Mouse (Mus musculus) hindlimb bud, embryonic 11.5 days (tissue): Measurements from ENCODE around the gene Rgs12.

Experiments
- DNase-seq: peaks from one replicate; pipeline ENCODE4 v3.0.0-alpha.2; 2012; ENCODE audit warnings: low read depth, low spot score; ENCODE audit errors: extremely low spot score

Rgs12 gene

DNA sequence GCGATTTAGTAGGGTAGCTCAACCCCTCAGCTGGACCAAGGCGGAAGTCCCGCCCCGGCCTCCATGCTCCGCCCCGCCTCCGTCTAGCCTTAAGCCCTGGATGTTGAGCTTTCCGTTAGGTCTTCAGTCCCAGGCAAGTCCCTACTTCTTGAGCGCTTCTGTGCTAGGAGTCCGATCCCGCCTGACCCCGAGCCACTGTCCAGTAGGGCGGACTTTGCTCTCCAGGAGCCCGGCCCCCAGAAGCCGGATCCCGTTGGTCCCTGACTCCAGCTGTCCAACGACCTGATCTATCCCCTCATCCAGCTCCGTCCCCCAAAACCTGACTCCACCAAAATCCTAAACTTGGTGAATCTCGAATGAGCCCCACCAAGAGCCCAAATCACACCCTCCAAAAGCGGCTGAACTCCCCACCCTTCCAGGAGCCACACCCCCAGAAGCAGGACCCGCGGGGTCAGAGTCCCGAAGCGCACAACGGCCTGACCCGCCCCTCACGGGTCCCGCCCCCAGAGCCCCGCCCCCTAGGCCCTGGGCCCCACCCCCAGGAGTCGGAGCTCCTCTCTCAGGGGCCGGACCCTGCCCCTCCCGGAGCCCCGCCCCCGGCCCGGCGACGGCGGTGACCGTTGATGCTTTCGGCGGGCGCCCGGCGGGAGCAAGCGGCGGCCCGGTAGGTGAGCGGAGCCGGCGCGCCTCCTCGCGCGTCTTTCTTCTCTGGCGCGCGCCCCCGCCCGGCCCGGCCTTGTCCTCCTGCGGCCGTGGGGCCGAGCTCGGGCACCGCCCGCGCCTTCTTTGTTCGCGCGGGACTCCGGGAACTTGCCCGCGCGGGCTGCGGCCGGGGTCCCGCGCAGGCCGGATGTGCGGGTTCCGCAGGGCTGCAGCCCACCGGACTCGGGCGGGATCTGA, at the start of gene Rgs12:
Rgs12 (plus strand) TSS at position 585 of the 900 bp plus-strand sequence.
- DNase-seq: no peak

- no peak for DNase-seq
Observed at GRCm38 (mm10) chr5:34899787-34900469, 49.3 kb upstream of the Rgs12 start.

DNA sequence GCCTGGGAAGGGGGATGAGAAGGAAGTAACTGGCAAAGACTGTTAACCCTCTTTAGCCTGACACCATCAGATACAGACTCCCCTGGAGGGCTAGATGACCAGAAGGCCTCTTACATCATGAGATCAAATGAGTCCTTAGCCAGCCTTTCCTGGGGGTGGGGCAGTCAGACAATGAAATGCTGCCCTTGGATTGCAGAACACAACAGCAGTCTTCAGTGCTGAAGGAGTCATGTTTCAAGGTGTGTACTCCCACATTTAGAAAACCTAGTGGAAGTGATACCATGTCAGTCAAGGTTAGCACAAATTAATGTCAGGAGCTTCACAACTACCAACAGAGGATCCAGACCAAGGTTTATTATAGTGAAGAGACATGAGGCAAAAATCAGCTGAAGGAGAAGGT, 46.9 kb upstream of the Rgs12 start:
- DNase-seq: no peak

GRCm38 (mm10) chr5:34902811-34903385, 46.3 kb upstream of the Rgs12 start:
- no peak for DNase-seq

- DNase-seq: no peak
Observed at GRCm38 (mm10) chr5:34904412-34904811, 44.8 kb upstream of the Rgs12 start.

DNA sequence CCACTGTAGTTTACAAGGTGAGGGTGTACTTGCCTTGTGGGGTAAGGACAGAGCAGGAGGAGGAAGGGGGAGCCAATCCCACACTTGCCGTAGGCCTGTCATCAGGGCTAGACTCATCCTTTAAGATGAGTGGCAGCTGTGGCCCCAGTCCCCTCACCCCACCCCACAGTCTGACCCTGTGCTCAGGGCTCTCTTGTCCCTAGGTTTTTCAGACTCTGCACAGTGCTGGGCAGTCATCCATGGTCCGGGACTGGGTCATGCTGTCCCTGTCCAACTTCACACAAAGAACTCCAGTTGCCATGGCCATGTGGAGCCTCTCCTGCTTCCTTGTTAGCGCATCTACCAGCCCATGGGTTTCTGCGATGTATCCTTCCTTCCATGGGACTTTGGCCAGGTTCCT, 42.0 kb upstream of the Rgs12 start:
- DNase-seq: no peak

DNA sequence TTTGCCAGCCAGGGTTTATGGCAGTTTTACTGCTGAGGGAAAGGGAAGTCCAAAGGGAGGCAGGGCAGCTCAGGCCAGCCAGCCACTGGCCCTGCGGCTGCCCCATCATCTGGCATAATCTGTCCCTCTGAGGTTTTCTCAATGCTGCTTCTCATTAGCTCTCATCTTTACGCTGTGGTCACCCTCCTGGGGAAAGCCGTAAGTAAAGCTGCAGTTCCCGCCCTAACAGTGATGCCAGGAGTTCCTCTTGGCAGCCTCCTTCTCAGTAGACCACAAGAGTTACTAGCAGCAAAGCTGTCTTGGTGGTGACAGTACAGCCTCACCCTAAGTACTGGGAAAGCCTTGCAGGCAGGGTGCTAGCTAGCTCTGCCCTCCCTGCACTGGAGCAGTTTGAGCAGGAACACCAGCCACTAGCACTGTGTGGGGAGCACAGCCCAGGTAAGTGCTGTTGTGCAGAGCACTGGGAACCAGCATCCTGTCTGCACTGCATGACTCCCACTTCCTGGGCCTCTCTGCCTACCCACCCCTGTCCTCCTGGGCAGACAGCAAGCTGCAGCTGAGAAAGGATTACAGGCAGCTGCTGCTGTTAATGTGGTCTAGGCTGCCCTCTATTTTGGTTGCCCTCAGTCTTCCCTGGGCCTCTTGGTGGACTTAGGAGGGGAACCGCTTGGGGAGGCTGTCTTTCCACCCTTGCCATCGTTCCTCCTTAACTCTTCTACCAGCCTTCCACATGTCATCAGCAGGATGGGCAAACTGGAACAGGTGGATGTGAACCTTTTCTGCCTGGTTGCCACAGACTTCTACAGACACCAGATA, 41.1 kb upstream of the Rgs12 start, which contains the start of gene Msantd1:
Msantd1 (plus strand) TSS at position 103 of the 816 bp plus-strand sequence.
- DNase-seq: no peak

- DNase-seq: no peak
Observed at GRCm38 (mm10) chr5:34908726-34909633, 40.3 kb upstream of the Rgs12 start.

DNA sequence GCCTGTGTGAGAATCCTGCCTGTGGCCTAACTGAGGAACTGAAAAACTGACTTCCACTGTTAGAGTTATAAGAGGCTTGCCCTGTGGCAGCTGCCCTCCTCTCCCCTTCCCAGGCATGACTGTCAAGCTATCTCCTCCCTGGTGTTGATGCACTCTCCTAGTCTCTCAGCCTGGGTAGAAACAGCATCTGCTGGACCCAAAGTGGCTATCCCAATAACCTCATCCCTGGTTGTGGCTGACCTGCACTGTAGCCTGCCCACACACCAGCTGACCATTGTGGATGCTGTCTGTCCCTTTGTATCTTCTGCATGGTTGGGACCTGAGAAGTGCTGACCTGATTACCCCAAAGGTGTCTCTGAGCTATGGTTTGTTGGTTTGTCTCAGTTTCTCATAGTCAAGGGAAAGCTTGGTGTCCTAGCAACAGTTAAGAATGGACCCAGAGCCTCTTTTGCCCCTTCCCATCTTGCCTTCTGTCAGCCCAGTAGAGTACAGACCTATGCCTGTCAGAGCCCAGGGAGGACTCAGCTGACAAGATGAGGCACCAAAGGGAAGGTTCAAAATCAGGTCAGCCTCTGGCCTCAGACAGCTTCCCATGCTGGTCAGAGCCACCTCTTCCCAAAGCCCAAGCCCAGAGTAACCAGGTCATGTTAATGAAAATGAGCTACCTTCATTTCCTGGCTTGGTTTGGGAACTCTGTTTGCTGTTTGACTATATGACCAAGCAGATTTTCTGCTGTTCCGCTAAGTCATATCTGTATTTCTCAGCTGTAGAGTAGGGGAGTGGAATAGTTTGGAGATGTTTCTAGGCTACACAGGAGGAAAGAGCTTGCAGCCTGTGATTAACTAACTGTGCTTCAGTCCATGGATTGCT, 39.4 kb upstream of the Rgs12 start:
- DNase-seq: no peak

GRCm38 (mm10) chr5:34910504-34910815, 38.8 kb upstream of the Rgs12 start:
- DNase-seq: no peak

- DNase-seq: peak; percentile 28
Observed at GRCm38 (mm10) chr5:34915801-34916200, 33.4 kb upstream of the Rgs12 start.

DNA sequence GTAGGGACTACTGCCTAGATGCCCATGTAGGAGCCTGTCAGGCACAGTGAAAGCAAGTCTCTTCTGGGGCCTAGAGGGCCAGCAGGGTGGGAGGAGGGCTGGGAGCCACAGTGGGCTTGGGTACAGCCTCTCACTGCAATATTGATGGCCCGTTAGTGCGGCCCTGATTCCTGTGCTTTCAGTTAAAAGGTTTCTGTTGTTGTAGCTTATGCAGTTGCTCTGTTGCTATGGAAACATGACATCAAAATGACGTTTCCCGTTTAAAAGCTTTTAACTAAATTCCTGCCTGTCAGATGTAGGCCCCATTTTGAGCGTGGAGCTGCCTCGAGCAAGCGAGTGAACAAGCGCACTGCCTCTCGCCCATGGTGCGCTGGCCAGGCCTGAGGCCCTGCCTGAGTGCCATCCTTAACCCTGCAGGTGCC, 32.0 kb upstream of the Rgs12 start:
- DNase-seq: no peak

- DNase-seq: no peak
Observed at GRCm38 (mm10) chr5:34918785-34919184, 30.5 kb upstream of the Rgs12 start.

DNA sequence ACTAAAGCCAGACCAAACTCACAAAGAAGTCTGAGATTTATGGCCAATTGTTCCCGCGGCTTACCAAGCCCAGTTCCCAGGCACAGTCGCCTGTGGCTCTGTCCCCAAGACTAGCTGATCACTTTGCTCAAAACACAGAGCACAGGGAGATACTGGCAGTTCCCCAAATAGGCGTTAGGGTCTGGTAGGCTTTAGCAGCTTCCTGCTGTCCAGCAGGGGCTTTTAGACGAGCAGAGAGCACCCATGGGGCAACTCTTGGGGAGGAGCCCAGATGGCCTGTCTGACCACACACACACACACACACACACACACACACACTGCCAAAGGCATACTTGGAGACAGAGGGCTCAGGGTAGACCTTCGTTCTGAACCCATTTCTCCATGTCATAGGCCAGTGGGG, 26.7 kb upstream of the Rgs12 start:
- no peak for DNase-seq

DNA sequence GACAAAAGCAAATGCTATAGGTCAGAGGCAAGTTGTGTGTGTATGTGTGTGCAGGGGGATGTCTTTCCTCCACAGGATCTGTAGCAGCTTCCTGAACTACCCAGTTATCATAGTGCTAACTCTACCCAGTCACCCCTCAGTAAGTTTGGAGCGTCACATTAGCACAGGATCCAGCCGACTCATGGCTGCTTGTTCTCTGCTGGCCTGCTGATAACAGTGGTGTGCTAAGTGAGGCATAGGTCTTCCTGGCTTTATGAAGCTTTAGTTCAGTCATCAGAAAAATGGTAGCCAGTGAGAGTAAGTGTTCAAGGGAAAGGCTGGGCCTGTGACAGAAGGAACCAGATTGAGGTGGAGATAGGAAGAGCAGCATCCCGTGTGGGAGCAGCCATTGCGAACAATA, 25.3 kb upstream of the Rgs12 start:
- DNase-seq: no peak

DNA sequence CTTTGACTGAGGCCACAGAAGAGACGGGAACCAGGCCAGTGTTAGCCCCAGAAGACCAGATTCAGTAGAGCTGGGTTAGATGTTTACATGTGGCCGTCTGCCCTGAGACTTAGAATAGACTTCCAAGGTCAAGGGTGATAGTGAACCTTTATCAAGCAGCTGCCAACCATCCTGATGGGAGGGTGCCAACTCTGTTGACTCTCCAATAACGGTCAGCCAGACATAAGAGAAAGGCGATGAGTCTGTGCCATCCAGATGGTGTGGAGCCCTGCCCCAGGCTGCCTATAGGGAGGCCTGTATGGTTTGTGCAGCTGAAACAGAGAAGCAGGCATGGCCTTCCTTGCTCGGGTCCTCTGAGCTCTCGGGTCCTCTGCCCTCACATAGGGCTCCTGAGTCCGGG, 24.7 kb upstream of the Rgs12 start:
- no peak for DNase-seq

DNA sequence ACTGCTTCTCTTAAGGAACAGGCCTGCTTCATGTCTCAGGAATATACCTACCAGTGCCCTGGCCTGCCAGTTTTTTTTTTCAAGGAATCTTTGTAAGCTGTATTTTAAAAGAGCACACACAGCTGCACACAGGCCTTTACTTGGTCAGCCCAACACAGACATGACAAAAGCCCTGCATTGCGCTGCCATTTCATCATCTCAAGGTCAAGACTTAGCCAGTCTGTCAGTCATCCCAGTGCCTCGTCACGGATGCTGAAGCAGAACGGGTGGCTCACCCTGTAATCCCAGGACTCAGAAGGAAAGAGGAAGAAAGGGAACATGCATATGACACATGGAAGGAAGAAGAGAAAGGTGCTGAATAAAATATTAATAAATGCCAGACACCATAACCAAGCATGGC, 21.6 kb upstream of the Rgs12 start:
- DNase-seq: no peak

DNA sequence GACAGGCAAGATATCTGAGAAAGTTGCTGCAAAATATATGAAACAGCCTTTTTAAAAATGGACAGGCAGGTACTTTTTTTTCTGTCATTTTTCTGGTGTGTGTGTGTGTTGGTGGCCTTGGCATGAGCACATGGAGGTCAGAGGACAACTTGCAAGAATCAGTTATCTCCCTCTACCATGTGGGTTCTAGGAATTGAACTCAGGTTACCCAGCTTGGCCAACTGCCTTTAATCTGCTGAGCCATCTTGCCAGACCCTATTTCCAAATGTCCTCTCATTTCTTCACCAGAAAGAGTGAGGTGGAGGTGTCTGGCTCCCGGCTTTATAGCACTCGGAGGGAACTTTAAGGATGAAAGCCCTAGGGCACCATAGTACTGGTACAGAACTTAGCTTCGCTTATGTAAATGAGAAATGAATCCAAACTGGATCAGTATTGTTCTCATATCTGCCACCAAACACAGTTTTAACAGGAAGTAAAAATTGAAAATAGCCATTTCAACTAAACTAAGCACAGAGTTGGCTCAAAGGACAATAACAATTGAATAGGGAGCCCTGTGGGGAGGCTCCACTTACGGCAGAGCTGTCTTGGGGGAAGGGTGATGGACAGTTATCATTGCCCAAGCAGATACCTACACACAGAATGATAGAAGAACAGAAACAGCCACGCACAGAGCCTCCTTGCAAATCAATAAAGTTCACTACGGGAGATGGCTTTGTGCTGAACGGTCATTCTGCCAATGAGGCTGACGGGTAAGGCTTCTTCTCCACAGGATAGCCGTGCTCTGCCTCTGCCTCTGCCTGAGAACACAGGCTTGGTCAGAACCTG, 18.9 kb upstream of the Rgs12 start:
- DNase-seq: no peak
